Mouse (Mus musculus): ENCODE measurements at regions not wholly inside any gene's neighbourhood (a gene's known extent, or its start where the extent isn't known, plus 50 kb on each side); places are given as distances from the start of the nearest gene placed in this dataset.

GRCm38 (mm10) chr6:127293829-127294228 is 141.8 kb upstream of the Ccnd2 start:
- intact Hi-C loops (cut with DNase I): no loop called here
- no peak for DNase-seq

GRCm38 (mm10) chr6:127298105-127298504 is 146.1 kb upstream of the Ccnd2 start:
- intact Hi-C loops (cut with DNase I): no loop called here
- DNase-seq: no peak

GRCm38 (mm10) chr6:127311192-127312054 is 135.2 kb upstream of the Parp11 start:
- intact Hi-C loops (cut with DNase I): no loop called here
- no peak for DNase-seq

GRCm38 (mm10) chr6:127317309-127317708 is 129.3 kb upstream of the Parp11 start:
- intact Hi-C loops (cut with DNase I): no loop called here
- no peak for DNase-seq

GRCm38 (mm10) chr6:127318746-127319582 is 127.7 kb upstream of the Parp11 start:
- DNase-seq: no peak
- intact Hi-C loops (cut with DNase I): no loop called here

GRCm38 (mm10) chr6:127320600-127320999 is 126.0 kb upstream of the Parp11 start:
- no peak for DNase-seq
- intact Hi-C loops (cut with DNase I): loop anchor here (2.0 to 5.0 kb wide), 2 partner anchors 127 to 174 kb away; partner anchors contain the start of gene Parp11

- intact Hi-C loops (cut with DNase I): loop anchor here (2.0 to 5.0 kb wide), 2 partner anchors 126 to 174 kb away; partner anchors contain the start of gene Parp11
- no peak for DNase-seq
Observed at GRCm38 (mm10) chr6:127321031-127321430, 125.6 kb upstream of the Parp11 start.

- intact Hi-C loops (cut with DNase I): loop anchor here (5.0 kb wide), 1 partner anchor 125 kb away; the partner anchor contains the start of gene Parp11
- no peak for DNase-seq
Observed at GRCm38 (mm10) chr6:127322398-127322797, 124.2 kb upstream of the Parp11 start.

GRCm38 (mm10) chr6:127324984-127325383 is 121.7 kb upstream of the Parp11 start:
- peak; percentile 75 for DNase-seq
- intact Hi-C loops (cut with DNase I): loop anchor here (5.0 kb wide), 1 partner anchor 122 kb away; the partner anchor contains the start of gene Parp11

GRCm38 (mm10) chr6:127325596-127326332 is 120.9 kb upstream of the Parp11 start:
- intact Hi-C loops (cut with DNase I): no loop called here
- no peak for DNase-seq

GRCm38 (mm10) chr6:127326333-127326729 is 120.3 kb upstream of the Parp11 start:
- intact Hi-C loops (cut with DNase I): no loop called here

GRCm38 (mm10) chr6:127329191-127330014 is 117.2 kb upstream of the Parp11 start:
- intact Hi-C loops (cut with DNase I): no loop called here
- DNase-seq: no peak

More at GRCm38 (mm10) chr6:127326333-127326729, 120.3 kb upstream of the Parp11 start:
- DNase-seq: no peak

GRCm38 (mm10) chr6:127330015-127330705 is 116.5 kb upstream of the Parp11 start:
- peak; percentile 73 for DNase-seq
- intact Hi-C loops (cut with DNase I): no loop called here

GRCm38 (mm10) chr6:127331091-127331490 is 115.5 kb upstream of the Parp11 start:
- intact Hi-C loops (cut with DNase I): no loop called here
- no peak for DNase-seq

GRCm38 (mm10) chr6:127334256-127334655 is 112.4 kb upstream of the Parp11 start:
- intact Hi-C loops (cut with DNase I): no loop called here
- no peak for DNase-seq

GRCm38 (mm10) chr6:127335462-127335886 is 111.2 kb upstream of the Parp11 start:
- no peak for DNase-seq
- intact Hi-C loops (cut with DNase I): no loop called here

- no peak for DNase-seq
- intact Hi-C loops (cut with DNase I): no loop called here
Observed at GRCm38 (mm10) chr6:127335996-127336660, 110.5 kb upstream of the Parp11 start.

GRCm38 (mm10) chr6:127336681-127337397 is 109.8 kb upstream of the Parp11 start:
- DNase-seq: peak; percentile 55
- intact Hi-C loops (cut with DNase I): no loop called here

Data from left cerebral cortex, postnatal 4 days (tissue).